Mouse (Mus musculus): Measurements from ENCODE around the gene N4bp2. TPM values are rescaled to one million over a fixed set of nuclear protein-coding genes. Genes with fewer than 3 reads are reported as not detected.

N4bp2 gene
- polyA plus RNA-seq, 2 experiments from 2014 or later, result 11.7 to 13.3 TPM

DNA sequence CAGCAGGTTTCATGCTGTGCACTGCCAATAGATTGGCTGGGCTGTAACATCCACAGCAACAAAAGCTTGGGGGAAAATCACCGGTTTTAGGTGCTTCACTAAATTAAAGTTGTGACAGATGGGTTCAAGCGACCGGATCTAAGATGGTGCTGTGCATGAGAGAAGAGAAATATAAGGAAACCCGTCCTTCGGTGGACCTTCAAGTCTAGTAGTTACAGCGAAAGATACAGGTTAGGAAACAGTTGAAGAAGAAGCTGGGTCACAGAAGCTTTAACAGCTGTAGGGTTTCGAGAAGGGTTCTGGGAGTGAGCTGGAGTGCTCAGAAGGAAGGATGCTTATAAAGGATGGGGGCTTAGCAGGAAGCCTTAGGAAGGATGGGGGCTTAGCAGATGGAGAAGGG lies 101.2 kb downstream of the N4bp2 start:
- no peak for ATAC-seq

DNA sequence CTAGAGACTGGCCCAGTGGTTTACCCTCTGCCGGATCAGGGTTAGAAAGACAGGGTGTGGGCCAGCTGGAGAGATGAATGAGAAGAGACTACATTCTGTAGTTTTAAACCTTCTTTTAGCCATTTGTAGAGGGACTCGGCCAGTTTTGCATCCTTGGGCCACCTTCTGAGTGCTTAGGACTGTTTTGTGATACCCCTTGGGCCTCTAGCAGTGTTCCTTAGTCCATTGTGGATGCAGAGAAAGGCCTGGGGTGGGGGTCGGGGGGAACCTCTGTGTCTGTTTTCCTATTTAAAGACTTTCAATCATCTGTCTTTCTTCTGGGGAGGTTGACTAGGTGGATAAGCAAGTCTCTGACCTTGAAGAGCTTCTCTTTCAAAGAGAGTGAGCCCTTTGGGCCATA lies 101.6 kb downstream of the N4bp2 start:
- ATAC-seq, result no peak

DNA sequence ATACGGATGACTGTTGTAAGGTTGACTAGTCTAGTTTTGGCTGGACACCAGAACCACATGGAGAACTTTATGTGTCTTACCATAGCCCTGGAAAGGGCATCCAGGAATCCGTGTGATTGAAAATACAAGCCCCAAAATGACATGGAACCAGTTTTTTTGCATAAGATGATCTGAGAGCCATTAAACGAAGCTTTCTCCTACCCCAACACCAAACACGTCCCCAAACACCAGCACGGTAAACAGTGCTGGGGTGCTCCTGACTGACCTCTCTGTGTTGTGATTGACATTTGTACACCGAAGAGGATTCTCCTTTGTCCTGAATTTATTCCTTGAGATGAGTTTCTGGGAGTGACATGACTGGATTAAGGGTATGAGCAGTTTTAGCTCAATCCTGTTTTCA lies 103.3 kb downstream of the N4bp2 start:
- no peak for ATAC-seq

DNA sequence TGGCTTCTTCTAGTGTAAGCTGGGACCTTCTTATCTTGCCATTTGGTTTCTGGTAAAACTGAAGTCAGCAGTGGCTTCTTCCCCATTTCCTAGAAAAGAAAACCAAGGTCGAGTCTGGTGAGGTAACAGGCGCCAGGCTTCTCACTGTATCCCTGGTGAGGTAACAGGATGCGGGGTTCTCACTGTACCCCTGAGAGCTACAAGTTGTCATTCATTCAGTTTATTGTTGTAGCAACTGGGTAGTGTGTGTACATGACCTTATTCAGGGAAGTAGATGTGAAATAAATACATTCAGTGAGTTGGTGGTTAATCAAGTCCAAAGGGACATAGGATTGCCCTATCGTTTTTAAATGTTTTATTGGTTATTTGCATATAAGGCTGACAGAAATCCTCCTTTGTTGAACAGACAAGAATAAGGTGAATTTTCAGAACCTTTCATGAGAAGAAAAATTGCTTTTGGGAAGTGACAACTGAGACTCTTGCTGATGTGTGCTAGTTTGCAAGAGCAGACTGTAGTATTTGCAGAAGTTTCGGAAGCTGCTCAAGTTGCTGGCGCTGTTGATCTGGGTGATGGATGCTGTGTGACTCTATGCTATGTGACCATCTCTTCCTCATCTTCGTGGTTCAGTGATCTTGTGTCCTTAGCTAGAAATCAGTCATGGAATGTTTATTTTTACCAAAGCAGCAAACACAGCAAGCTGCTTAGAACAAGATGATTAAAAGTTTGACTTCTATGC lies 104.2 kb downstream of the N4bp2 start:
- ATAC-seq, result peak; percentile 47

DNA sequence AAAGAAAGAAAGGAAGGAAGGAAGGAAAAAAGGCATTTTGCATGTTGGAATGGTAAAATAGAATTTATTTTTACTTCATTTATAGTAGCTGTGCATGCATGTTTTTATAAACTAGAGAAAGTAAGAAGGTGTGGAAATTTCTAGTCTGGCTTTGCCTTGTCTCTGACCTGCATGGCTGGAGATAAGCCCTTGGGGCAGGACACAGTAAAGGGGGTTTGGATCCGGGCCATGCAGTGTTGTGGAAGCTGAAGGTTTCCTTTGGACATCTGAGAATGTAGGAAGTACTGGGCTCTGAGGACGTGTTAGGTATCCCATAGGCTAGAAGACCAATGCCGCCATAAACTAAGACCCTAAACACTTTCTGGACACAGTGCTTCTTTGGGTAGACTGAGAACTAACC lies 105.1 kb downstream of the N4bp2 start:
- no peak for ATAC-seq

DNA sequence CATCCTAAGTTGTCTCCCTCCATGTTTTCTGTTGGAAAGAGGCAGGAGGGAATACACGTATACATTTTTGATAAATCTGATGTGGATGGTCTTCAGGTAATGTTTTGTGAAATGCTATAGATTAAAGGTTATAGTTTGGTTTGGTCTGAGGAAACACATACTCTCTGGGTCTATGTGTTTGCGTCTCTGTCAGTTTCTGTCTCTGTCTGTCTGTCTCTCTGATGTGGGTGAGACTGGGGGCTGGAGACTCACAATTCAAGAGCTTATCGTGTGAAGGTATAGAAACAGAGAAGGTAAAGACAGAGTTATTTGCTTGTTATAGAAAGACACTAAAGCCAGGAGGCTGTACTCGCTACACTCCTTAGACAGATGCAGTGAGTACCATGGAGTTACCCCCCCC lies 106.3 kb downstream of the N4bp2 start:
- no peak for ATAC-seq

DNA sequence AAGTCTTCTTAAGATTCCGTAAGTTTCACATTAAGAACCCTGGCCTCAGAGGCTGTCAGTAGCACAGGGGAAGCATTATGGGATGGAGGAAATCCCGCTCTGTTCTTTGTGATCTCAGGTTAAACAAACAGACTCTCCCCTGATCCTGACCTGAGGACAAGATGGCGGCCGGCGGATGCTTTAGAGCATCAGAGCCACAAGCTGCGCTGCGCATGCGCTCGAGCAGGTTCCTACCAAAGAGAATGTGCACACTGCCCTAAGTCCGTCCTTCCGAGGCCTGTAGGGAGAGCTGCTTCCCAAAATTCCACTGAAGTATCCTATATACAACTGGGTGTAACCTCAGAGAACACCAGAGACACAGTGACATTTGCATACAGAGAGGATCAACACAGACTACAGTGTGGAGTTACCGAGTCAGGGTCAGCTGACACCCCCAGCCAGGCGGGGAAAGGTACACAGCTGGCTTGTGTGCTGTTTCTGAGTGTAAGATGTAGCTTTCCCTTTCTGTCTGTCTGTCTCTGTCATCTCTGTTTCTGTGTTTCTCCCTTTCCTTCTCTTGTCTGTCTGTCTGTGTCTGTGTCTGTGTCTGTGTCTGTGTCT lies 108.1 kb downstream of the N4bp2 start:
- ATAC-seq, result peak; percentile 39

DNA sequence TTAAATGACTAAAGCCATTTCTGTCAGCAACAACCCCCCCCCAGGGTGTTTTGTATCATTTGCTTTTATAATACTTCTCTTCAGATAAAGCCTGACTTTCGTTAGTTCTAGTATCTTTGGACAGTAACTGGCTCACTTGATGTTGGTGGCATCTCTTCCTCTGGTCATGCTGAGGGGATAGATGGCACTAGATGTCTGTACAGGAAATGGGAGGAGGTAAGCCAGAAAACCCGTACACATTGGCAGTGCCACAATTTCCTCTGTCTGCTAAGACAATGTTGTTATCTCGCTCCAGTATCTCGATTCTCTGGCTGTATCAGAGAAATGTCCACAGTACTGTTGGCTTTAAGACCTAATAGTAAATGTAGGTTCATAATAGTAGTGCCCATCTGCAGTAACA lies 109.9 kb downstream of the N4bp2 start:
- peak; percentile 41 for ATAC-seq

DNA sequence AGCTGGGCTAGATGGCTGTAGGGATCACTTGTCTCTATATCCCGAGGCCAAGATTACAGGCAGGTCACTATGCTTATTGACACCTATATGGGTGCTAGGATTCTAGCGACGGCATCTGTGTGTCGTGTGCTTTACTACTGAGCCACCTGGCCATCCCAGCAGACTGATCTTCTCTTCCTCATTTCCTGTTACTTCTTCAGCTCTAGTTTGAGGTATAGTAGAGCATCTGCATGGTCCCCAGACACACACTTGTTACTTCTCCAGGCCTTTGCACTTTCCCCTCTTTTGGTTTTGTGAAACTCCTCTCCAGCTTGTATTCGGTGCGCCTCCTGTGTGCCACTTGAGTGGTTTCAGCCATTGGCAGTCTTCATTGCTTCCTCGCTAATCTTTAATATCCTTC lies 111.9 kb downstream of the N4bp2 start:
- peak; percentile 21 for ATAC-seq

DNA sequence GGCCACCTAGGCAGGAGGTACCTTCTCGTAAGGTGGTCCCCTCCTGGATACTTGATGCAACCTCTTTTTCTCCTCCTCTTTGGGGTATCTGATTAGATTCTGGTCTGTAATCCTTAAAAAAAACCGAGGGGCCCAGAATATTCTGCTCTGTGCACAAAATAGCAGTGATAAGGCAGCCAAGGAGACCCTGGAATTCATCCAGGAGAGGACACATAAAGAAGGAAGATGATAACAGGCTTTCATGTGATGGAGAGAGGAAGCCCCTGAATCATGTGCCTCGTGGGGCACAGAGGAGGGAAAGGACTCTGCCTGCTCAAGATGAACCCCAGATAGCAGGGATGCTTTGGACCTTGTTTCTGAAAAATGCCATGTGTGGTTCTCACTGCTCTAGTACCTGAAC lies 115.0 kb downstream of the N4bp2 start:
- ATAC-seq, result no peak

Other genes starting within 250 kb of the N4bp2 start
- gene Smim14, start 226.3 kb upstream of the N4bp2 start, polyA plus RNA-seq (2017; shearing (Covaris generic)), result 100 to 1,000 TPM; 155 to 157 TPM
- gene Ube2k, start 226.3 kb upstream of the N4bp2 start, polyA plus RNA-seq (2017; shearing (Covaris generic)), result 100 to 1,000 TPM in 1 of 2 experiments, 10 to 100 TPM in 1; 97.1 to 108 TPM
- 100 to 1,000 TPM in 1 of 2 experiments, 10 to 100 TPM in 1; 85.0 to 102 TPM for gene Pds5a, start 65.2 kb upstream of the N4bp2 start, polyA plus RNA-seq (2017; shearing (Covaris generic))
- gene Rhoh, start 97.7 kb downstream of the N4bp2 start, polyA plus RNA-seq (2017; shearing (Covaris generic)), result 100 to 1,000 TPM; 342 to 463 TPM
- 1 to 10 TPM; 2.0 to 2.1 TPM for gene Chrna9, start 171.4 kb downstream of the N4bp2 start, polyA plus RNA-seq (2017; shearing (Covaris generic))
- gene 9130230L23Rik, start 240.8 kb downstream of the N4bp2 start, polyA plus RNA-seq (2017; shearing (Covaris generic)), result not detected

All from CD4-positive, CD25-positive, alpha-beta regulatory T cell, adult 4 months (primary cell).